Mouse (Mus musculus) telencephalon, adult 2 months (tissue): Measurements from ENCODE around the gene Reln.

ENCODE experiments used
- DNase-seq: peaks from one replicate; pipeline ENCODE4 v3.0.0-alpha.2; 2011; ENCODE audit warnings: low read depth, low spot score

Gene Reln

DNA sequence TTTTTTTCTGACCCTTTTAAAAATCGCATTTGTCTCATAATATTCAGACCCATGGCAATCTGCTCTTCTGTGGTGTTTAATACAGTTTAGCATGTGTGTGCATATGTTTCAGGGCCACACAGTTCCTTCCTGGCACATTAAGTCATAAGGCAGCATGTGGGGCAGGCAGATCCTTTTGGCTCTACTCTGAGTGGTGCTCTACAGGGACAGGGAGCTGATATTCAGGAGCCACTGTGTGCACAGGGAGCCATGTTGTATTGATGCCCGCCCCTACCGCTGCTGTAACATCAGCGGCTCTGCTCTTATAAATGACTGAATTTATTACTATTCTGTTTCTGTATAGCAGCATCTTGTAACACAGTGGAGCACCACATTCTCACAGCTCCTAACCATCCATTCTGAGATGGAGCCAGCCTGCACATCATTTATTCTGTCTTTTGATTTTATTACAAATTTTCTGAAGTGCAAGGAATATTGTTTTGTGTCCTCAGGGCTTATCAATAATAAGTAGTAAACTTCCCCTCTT lies 410.3 kb downstream of the Reln start:
- DNase-seq = no peak

DNA sequence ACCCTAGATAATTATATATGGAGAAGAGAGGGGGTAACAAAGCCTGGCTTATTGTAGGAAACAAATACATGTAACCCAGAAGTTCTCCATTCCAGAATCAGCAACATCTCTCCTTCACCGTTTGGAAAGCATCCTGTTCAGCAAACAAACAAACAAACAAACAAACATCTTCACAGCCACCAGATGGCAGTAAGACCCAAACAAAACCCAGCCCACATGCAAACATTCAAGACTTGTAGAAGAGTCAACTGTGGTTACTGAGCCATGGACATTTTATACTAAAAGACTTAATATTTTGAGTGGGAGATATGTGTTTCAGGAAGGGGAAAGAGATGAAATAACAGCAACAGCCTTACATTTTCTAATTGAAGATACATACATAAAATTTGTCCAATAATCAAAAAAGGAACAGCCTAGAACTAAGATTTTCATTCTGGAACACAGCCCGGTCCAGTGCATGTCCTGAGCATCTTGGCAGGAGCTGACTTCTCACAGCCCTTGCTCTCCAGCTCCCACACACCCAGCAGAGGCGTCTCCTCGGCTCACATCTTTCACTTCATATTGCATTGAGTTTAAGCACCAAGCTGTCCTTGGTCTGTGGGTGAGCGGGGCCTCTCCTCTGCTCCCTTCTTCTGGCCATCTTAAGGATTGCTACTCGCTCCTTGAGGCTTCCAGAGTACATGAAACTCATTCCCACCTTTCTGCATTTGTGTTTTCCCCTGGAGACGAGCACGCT lies 411.0 kb downstream of the Reln start:
- DNase-seq = no peak

DNA sequence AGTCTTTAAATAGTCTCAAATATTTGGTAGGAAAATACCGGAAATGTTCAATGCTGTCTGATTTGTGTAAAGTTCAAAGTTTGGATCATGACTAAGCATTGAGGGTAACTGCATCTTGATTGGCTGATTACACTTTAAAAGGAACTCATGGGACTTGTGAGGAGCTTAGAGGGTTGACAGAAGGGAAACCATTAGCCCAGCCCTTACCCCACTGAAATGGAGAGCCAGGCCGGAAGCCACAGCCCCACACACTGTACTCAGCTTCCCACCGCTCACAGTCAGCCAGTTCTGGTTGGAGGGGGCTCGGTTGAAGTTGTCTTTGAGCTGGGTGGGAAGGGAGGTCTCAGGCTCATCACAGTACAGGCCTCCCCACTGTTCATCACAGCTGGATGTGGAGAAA lies 413.4 kb downstream of the Reln start:
- no peak for DNase-seq

- DNase-seq = no peak
These were observed 424.2 kb downstream of the Reln start for GRCm38 (mm10) chr5:21920310-21920709.

DNA sequence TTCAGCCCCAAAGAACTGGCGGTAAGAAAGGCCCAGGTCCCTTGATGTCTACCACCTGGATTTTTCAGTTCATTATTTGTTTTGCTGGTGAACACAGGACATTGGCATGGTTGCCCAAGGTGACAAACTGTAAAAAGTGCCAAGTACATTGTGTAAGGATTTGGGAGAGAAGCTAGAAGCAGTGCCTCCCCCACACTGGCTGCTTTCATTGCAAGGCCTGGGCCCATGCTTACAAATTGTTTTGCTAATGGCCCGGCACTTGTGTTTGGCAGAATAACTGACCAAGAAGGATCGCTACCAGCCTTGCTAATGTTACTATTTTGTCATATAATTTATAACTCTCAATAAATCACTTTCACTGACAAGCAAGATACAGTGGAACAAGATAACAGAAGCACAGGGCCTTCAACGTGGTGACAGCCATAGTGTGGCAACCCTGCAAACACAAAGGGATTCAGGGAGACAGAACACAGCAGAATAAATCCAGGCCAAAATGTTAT lies 425.2 kb downstream of the Reln start:
- DNase-seq = no peak

- DNase-seq = no peak
These were observed 428.5 kb downstream of the Reln start for GRCm38 (mm10) chr5:21915973-21916372.

DNA sequence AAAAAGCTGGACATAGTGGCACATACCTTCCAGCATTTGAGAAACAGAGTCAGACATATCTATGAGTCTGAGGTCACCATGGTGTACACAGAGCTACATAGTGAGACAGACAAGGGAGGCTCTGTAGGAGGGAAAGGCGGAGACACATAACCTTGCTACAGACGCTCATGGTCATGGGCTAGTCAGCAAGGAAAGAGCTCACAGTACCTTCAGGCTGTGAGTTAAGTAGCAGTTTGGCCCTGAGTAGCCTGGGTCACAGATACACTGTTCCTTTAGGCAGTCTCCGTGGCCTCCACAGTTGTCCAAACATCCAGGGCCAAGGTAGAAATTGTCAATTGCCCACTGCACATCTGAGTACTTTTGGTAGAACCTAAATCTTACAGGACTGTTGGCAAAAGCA lies 429.7 kb downstream of the Reln start:
- no peak for DNase-seq

DNA sequence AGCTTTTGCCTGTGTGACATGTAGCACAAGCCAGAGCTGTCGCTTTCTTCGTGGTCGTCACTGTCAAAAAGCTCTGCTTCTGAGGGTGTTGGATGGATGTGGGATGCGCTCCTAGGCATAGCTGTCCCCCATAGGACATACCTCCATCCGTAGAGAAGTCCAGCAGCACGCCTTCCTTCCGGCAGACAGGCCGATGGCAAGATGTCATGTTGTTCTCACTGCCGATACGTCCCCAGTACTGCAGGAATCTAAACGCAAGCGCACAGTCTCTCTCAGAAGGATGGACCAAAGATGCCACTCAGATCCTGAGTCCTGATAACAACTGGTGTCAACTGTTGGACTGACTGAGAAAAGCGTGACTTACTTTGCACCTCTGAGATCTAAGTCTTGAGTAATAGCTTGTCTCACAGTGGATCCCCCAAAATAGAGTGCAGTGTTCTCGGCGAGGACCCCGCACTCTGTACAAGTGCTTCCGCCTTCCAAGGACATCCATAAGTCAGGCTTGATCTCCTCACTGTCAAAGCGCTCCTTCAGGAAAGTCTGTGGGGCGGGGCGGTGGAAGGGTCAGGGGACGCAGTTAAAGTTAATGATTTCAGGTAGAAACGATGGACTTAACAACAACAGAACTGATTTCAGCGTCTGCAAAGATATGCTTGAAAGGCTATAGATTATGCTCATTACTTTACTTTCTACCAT lies 431.5 kb downstream of the Reln start:
- no peak for DNase-seq

GRCm38 (mm10) chr5:21910726-21911125 lies 433.8 kb downstream of the Reln start:
- no peak for DNase-seq

DNA sequence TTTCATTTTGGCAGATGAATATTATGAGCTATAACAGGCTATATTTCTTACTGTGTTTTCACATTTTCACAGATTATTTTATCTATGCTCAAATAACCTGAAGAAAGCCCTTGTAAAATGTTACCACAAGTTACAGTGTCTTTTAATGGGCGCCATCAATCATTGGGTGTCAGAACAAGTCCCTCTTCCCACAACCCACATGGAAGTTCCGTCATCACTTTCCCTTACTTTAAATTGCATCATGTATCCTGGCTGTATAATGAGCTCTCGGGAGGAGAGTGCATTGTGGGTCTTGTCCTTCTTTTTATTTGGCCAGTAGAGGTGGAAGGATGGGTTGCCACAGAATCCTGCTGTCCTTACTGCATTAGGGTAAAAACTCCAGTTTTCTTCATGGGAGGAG lies 434.8 kb downstream of the Reln start:
- DNase-seq = no peak

DNA sequence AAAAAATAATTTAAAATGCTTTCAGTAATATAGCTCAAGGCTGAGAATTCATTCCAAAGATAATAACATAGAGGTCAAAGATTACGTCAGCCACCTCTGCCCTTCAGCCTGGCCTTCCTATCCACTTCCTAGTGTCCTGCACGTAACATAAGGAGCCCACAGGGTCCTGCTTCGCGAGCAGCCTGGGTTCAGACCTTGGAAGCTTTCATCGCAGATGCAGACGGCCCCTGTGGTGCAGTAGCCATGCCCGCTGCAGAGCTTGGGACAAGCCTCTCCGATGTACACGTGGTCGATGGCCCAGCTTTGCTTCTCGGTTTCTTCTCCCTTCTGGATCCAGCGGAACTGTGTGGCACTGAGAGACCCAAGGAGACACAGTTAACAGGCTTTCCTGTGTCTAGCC lies 443.1 kb downstream of the Reln start:
- DNase-seq = no peak

DNA sequence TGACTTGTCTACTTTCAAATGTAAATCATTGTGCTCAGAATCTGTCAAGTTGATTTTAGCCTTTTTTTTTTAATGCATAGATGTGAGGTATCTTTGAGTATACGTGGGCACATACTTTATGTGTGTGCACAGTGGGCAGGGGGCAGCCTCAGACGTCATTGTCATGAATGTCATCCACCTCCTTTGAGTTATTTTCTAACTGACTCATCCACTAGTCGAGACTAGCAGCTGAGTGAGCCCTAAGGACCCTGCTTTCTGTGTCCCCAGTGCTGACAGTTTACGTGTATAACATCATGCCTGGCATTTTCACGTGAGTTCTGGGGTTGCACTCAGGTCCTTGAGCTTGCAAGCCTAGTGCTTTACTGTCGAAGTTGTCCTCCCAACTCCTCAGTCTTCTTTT lies 443.6 kb downstream of the Reln start:
- DNase-seq = no peak

DNA sequence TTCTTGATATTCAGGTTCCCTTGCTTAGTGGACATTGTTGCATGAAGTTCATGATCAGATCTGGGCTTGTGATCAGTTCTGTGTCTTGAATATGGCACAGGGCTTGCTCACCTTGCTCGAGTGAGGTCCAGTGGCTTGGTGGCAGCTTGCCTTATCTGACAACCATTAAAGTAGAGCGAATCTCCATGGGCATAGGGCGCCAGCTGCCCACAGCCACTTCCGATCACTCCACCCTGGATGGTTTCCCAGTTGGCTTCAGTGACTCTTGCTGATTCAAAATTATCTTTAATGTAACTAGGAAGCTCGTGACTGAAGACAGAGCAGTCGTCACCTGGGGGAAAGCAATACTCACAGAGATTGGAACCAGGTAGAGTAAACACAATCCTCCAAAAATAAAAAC lies 445.6 kb downstream of the Reln start:
- no peak for DNase-seq

DNA sequence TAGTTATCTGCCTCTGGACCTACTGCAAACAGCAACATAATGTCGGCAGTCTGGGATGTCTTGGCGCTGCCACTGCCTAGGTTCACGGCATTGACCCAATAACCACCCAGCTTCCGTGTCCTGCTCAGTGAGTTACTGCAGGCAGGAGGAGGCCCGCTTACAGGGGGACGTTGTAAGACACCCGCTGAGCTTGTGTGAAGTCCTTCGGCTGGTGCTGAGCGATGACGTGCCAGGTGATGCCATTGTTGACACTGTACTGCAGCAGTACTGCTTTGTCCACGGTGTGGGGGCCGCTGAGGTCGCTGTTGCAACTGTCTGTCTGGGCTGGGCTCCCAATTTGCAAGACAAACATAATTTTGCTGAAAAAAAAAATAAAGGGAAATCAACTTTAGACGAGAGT lies 447.9 kb downstream of the Reln start:
- no peak for DNase-seq

DNA sequence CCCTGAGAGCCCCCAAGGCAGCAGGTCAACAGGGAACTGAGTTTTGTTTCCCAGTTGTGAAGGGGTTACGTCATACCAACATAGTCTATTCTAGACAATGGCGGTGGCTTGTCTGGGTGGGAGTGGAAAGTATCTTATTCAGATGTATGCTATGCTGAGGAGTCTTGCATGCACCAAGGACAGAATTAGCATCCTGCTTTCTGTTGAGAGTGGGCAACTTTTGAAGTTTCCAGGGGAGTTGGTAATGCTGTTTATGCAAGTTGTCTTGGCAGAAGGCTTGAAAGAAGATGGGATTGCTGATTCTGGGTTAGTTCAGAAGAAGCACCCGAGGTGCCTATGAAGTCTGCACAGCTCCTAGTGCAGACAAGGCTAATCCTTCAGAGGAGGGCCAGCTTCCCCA lies 450.3 kb downstream of the Reln start:
- DNase-seq = peak; percentile 46

GRCm38 (mm10) chr5:21866750-21867149 lies 477.8 kb downstream of the Reln start:
- no peak for DNase-seq

DNA sequence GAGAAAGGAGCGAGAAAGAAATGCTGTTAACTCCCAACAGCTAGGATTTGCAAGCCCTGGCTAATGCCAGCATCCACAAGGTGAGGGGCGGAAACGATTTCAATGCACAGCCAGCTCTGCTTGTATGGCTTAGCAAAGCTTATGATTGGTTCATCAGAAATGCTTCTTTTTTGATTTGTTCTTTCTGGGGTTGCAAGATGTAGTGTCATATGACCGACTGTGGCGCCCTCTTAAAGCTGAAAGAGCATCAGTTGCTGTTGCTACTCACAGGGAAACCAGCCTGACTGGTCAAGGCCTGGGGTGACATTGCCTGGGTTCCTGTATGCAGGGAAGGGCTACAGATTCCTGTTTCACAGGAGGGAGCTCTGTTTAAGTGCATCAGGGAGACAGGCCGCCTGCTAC lies 478.2 kb downstream of the Reln start:
- DNase-seq = peak; percentile 55

GRCm38 (mm10) chr5:21865346-21866107 lies 479.0 kb downstream of the Reln start, which contains the start of gene Slc26a5:
Gene Slc26a5, minus strand, starts transcription at chr5:21865604.
- DNase-seq = no peak

GRCm38 (mm10) chr5:21858653-21859052 lies 485.8 kb downstream of the Reln start:
- no peak for DNase-seq

- DNase-seq = no peak
These were observed 492.7 kb downstream of the Reln start for GRCm38 (mm10) chr5:21851679-21852340.

GRCm38 (mm10) chr5:21847438-21847837 lies 497.1 kb downstream of the Reln start:
- DNase-seq = no peak
